Mouse (Mus musculus): ENCODE measurements at regions not wholly inside any gene's neighbourhood (a gene's known extent, or its start where the extent isn't known, plus 50 kb on each side); places are given as distances from the start of the nearest gene placed in this dataset.

GRCm38 (mm10) chr6:67186537-67187274 is 51.3 kb upstream of the Serbp1 start:
- no peak for DNase-seq

GRCm38 (mm10) chr6:67184662-67185061 is 53.3 kb upstream of the Serbp1 start:
- no peak for DNase-seq

GRCm38 (mm10) chr6:67183481-67184215 is 54.3 kb upstream of the Serbp1 start:
- no peak for DNase-seq

- no peak for DNase-seq
These were observed 55.5 kb upstream of the Serbp1 start for GRCm38 (mm10) chr6:67182453-67182852.

GRCm38 (mm10) chr6:67181459-67181858 is 56.5 kb upstream of the Serbp1 start:
- DNase-seq: no peak

GRCm38 (mm10) chr6:67179416-67179815 is 58.6 kb upstream of the Serbp1 start:
- DNase-seq: no peak

GRCm38 (mm10) chr6:67178531-67178930 is 59.4 kb upstream of the Serbp1 start:
- DNase-seq: no peak

- peak; percentile 43 to 59 for DNase-seq
These were observed 59.9 kb upstream of the Serbp1 start for GRCm38 (mm10) chr6:67178101-67178500.

- no peak for DNase-seq
These were observed 67.4 kb upstream of the Serbp1 start for GRCm38 (mm10) chr6:67170674-67170946.

GRCm38 (mm10) chr6:67169873-67170673 is 67.9 kb upstream of the Serbp1 start:
- DNase-seq: peak; percentile 69 to 70

GRCm38 (mm10) chr6:67168803-67169202 is 69.2 kb upstream of the Serbp1 start:
- DNase-seq: no peak

- DNase-seq: peak; percentile 68 to 73
These were observed 69.8 kb upstream of the Serbp1 start for GRCm38 (mm10) chr6:67168031-67168777.

- DNase-seq: no peak
These were observed 72.9 kb upstream of the Serbp1 start for GRCm38 (mm10) chr6:67165091-67165490.

GRCm38 (mm10) chr6:67163947-67164346 is 74.0 kb upstream of the Serbp1 start:
- DNase-seq: no peak

- no peak for DNase-seq
These were observed 75.2 kb upstream of the Serbp1 start for GRCm38 (mm10) chr6:67162814-67163213.

GRCm38 (mm10) chr6:67161610-67162009 is 76.4 kb upstream of the Serbp1 start:
- no peak for DNase-seq

GRCm38 (mm10) chr6:67160564-67160963 is 77.4 kb upstream of the Serbp1 start:
- no peak for DNase-seq

GRCm38 (mm10) chr6:67159726-67160523 is 78.1 kb upstream of the Serbp1 start:
- no peak for DNase-seq

GRCm38 (mm10) chr6:67159224-67159623 is 78.8 kb upstream of the Serbp1 start:
- no peak for DNase-seq

GRCm38 (mm10) chr6:67158765-67159164 is 79.2 kb upstream of the Serbp1 start:
- DNase-seq: peak; percentile 91 to 93

- DNase-seq: no peak
These were observed 85.0 kb upstream of the Serbp1 start for GRCm38 (mm10) chr6:67152845-67153468.
